Mouse (Mus musculus) MEL (cell line): ENCODE results near the gene Rps9. TPM values are rescaled to one million over a fixed set of nuclear protein-coding genes. Genes with fewer than 3 reads are reported as not detected.
"Not testable (repeated sequence)": the region's sequence is repeated elsewhere in the genome, so short reads cannot be mapped to it uniquely, and the experiment has no call there.

ENCODE experiments used
- DNase-seq: peaks from one replicate; pipeline ENCODE4 v3.0.0; 2011; ENCODE audit warnings: low read depth, low spot score
- H3K27ac ChIP-seq: 2 replicates; pipeline ENCODE4 v1.5.1; 2012; ENCODE audit warnings: low read depth, mild to moderate bottlenecking, control low read depth, low read length, moderate library complexity; ENCODE audit not compliant: control insufficient read depth
- H3K27me3 ChIP-seq, 2 experiments: fragments of 150-350 bp in 1 of 2; sonication (generic) in 1 of 2; 2 replicates each; pipeline ENCODE4 v1.6.1; 2012; ENCODE audit warnings: low read length in 2 of 2, mild to moderate bottlenecking in 2 of 2, improper control_type of control experiment in 1 of 2, moderate library complexity in 1 of 2; ENCODE audit not compliant: insufficient read depth in 2 of 2, control insufficient read depth in 1 of 2
- H3K36me3 ChIP-seq, 2 experiments: 2 replicates each; pipeline ENCODE4 v1.6.1; 2012 to 2014; ENCODE audit warnings: low read length in 2 of 2, improper control_type of control experiment in 1 of 2, inconsistent platforms in 1 of 2, mild to moderate bottlenecking in 1 of 2; ENCODE audit not compliant: insufficient read depth in 2 of 2, control insufficient read depth in 1 of 2
- H3K4me1 ChIP-seq, 2 experiments: fragments of 150-350 bp in 1 of 2; sonication (generic) in 1 of 2; 2 replicates each; pipeline ENCODE4 v1.6.1; 2012; ENCODE audit warnings: low read length in 2 of 2, improper control_type of control experiment in 1 of 2, mild to moderate bottlenecking in 1 of 2; ENCODE audit not compliant: insufficient read depth in 2 of 2, control insufficient read depth in 1 of 2
- H3K4me3 ChIP-seq, 2 experiments: fragments of 150-350 bp in 1 of 2; sonication (generic) in 1 of 2; 2 replicates each; pipeline ENCODE4 v1.5.1; 2012; ENCODE audit warnings: low read depth in 2 of 2, low read length in 2 of 2, mild to moderate bottlenecking in 2 of 2, moderate library complexity in 2 of 2, control low read depth in 1 of 2, improper control_type of control experiment in 1 of 2; ENCODE audit not compliant: control insufficient read depth in 1 of 2, insufficient read depth in 1 of 2
- H3K79me2 ChIP-seq: 2 replicates; pipeline ENCODE4 v1.6.1; 2012; ENCODE audit warnings: mild to moderate bottlenecking, low read length, moderate library complexity; ENCODE audit not compliant: control insufficient read depth, poor library complexity, insufficient read depth
- H3K9ac ChIP-seq: 2 replicates; pipeline ENCODE4 v1.6.1; 2012; ENCODE audit warnings: low read depth, mild to moderate bottlenecking, control low read depth, low read length, moderate library complexity; ENCODE audit not compliant: control insufficient read depth, poor library complexity, severe bottlenecking
- H3K9me3 ChIP-seq: fragments of 150-350 bp; sonication (generic); replicated peaks from 2 replicates; pipeline ENCODE4 v1.6.1; 2012; ENCODE audit warnings: mild to moderate bottlenecking, low read length, improper control_type of control experiment, moderate library complexity; ENCODE audit not compliant: insufficient read depth
- CHD1 ChIP-seq: IDR thresholded peaks from 2 replicates; pipeline ENCODE4 v1.6.1; 2012; ENCODE audit warnings: low read depth, mild to moderate bottlenecking, inconsistent platforms, low read length, improper control_type of control experiment
- GABPA ChIP-seq: IDR thresholded peaks from 2 replicates; pipeline ENCODE4 v1.6.1; 2012; ENCODE audit warnings: low read depth, mild to moderate bottlenecking, inconsistent platforms, low read length, improper control_type of control experiment, moderate library complexity
- JUND ChIP-seq: IDR thresholded peaks from 2 replicates; pipeline ENCODE4 v1.6.1; 2011; ENCODE audit warnings: low read depth, mild to moderate bottlenecking, improper control_type of control experiment, low read length
- NELFE ChIP-seq: IDR thresholded peaks from 2 replicates; pipeline ENCODE4 v1.6.1; 2011; ENCODE audit warnings: low read depth, low read length, improper control_type of control experiment
- POLR2A ChIP-seq, 2 experiments: IDR thresholded peaks; 2 replicates each; pipeline ENCODE4 v1.6.1; 2011 to 2012; ENCODE audit warnings: low read length in 2 of 2, mild to moderate bottlenecking in 2 of 2, control low read depth in 1 of 2, improper control_type of control experiment in 1 of 2, low read depth in 1 of 2, moderate library complexity in 1 of 2; ENCODE audit not compliant: control insufficient read depth in 1 of 2, insufficient read depth in 1 of 2, poor library complexity in 1 of 2
- POLR2AphosphoS2 ChIP-seq: IDR thresholded peaks from 2 replicates; pipeline ENCODE4 v1.6.1; 2011; ENCODE audit warnings: low read length, improper control_type of control experiment
- POLR2AphosphoS5 ChIP-seq: IDR thresholded peaks from 2 replicates; pipeline ENCODE4 v1.6.1; 2012; ENCODE audit warnings: low read depth, borderline replicate concordance, mild to moderate bottlenecking, inconsistent platforms, low read length, moderate library complexity, mixed read lengths
- RCOR1 ChIP-seq: IDR thresholded peaks from 2 replicates; pipeline ENCODE4 v1.6.1; 2012; ENCODE audit warnings: low read depth, mild to moderate bottlenecking, inconsistent platforms, low read length, improper control_type of control experiment
- SIN3A ChIP-seq: IDR thresholded peaks from 2 replicates; pipeline ENCODE4 v1.6.1; 2012; ENCODE audit warnings: low read length, improper control_type of control experiment, inconsistent platforms
- SMC3 ChIP-seq: IDR thresholded peaks from 2 replicates; pipeline ENCODE4 v1.6.1; 2011; ENCODE audit warnings: low read depth, low read length, improper control_type of control experiment
- ZC3H11A ChIP-seq: IDR thresholded peaks from 2 replicates; pipeline ENCODE4 v1.6.1; 2012; ENCODE audit warnings: low read depth, mild to moderate bottlenecking, inconsistent platforms, low read length, improper control_type of control experiment
- ZMIZ1 ChIP-seq: IDR thresholded peaks from 2 replicates; pipeline ENCODE4 v1.6.1; 2012; ENCODE audit warnings: low read depth, mild to moderate bottlenecking, inconsistent platforms, low read length, improper control_type of control experiment, moderate library complexity
- ZNF384 ChIP-seq: IDR thresholded peaks from 2 replicates; pipeline ENCODE4 v1.6.1; 2012; ENCODE audit warnings: low read depth, mild to moderate bottlenecking, inconsistent platforms, low read length, improper control_type of control experiment
- polyA plus RNA-seq, 2 experiments: library from polyadenylated mRNA; stranded (reverse) in 1 of 2; unstranded in 1 of 2; fragments of >175 nt in 1 of 2; fragments of >200 nt in 1 of 2; gene quantifications; 2 replicates each; pipeline versions ENCODE4 v1.2.1 to v1.2.4; 2012; ENCODE audit warnings: low replicate concordance in 2 of 2, low read depth in 1 of 2; ENCODE audit not compliant: insufficient read length in 2 of 2, insufficient read depth in 1 of 2, missing spikeins in 1 of 2
- total RNA-seq: library from RNA; depleted of rRNA; stranded (reverse); fragments of 300-350 nt; gene quantifications from 2 replicates; pipeline ENCODE4 v1.2.3, GENCODE M21; 2012

Rps9 gene
- total and polyA plus RNA-seq, 3 experiments = 2,284 to 2,921 TPM; not detected in 1

GRCm38 (mm10) chr7:3707027-3707426 lies 3.2 kb downstream of the Rps9 start (continued):
- TF ChIP-seq RCOR1 = peak; percentile 87
- no peak for TF ChIP-seq CHD1
- TF ChIP-seq, all 39 proteins: peak for 19

- peaks cover 0 to 8% of the 10 kb centered on the region in 2 experiments; a peak in 1 of 4 replicates for H3K4me1 ChIP-seq
- H3K36me3 ChIP-seq = peaks cover 6 to 16% of the 10 kb centered on the region in 2 experiments
- no peaks in the 10 kb centered on the region for H3K9me3 ChIP-seq
- peak overlapping the region; percentile 49 for H3K9ac ChIP-seq
- peaks cover 28% of the 10 kb centered on the region for H3K79me2 ChIP-seq
- 0 out of 2 replicates have a peak, but pooled peaks have one; percentile 41 for TF ChIP-seq NELFE
- TF ChIP-seq POLR2AphosphoS5 = peak; percentile 67; the same call in 1 of the 2 replicates
- peak; percentile 87 for TF ChIP-seq ZMIZ1
- no peak; the same call in 1 of the 2 replicates for TF ChIP-seq JUND
- TF ChIP-seq ZC3H11A = no peak
- TF ChIP-seq SMC3 = peak; percentile 17
- peak in 1 of 2 experiments; percentile 92; a peak in 3 of 4 replicates for TF ChIP-seq POLR2A (IDR thresholded peaks at IDR 0.05; ENCODE audit: control insufficient read depth in 1 of 2, insufficient read depth in 1 of 2, low read depth in 1 of 2, low read length in 2 of 2, poor library complexity in 1 of 2)
- TF ChIP-seq POLR2AphosphoS2 = peak; percentile 100
- no peak for TF ChIP-seq CHD1
- TF ChIP-seq ZNF384 = no peak
- no peak for TF ChIP-seq GABPA
- TF ChIP-seq, all 39 proteins: peak for 6
- H3K27ac ChIP-seq = peak overlapping the region; percentile 98
- H3K4me3 ChIP-seq = no peak overlapping the region
- no peaks in the 10 kb centered on the region for H3K27me3 ChIP-seq
- DNase-seq = peak; percentile 68
Observed at GRCm38 (mm10) chr7:3707568-3708413, 4.0 kb downstream of the Rps9 start.

- not testable (repeated sequence) for H3K4me3 ChIP-seq, H3K4me1 ChIP-seq, H3K27me3 ChIP-seq, H3K27ac ChIP-seq, H3K9ac ChIP-seq, H3K9me3 ChIP-seq
- TF ChIP-seq SIN3A (0 out of 2 replicates have a peak, but pooled peaks have one; percentile 15), POLR2AphosphoS2 (peak; percentile 34; the same call in 1 of the 2 replicates)
- peaks cover 6 to 13% of the 10 kb centered on the region in 2 experiments for H3K36me3 ChIP-seq
- H3K79me2 ChIP-seq = peaks cover 27% of the 10 kb centered on the region
- DNase-seq = peak; percentile 58
Observed at GRCm38 (mm10) chr7:3708447-3708980, 4.7 kb downstream of the Rps9 start.
